Mouse (Mus musculus): ENCODE measurements around the gene B3gnt2. TPM values are rescaled to one million over a fixed set of nuclear protein-coding genes. Genes with fewer than 3 reads are reported as not detected.

Gene B3gnt2
- polyA plus RNA-seq, 1 experiment from 2014 or later, result 2.0 TPM

- Histone ChIP-seq H3K4me2 (ENCODE audit: low read depth) (no peak overlapping the region), H3K4me1 (ENCODE audit: control insufficient read depth, insufficient read depth, low read length) (peaks cover 6% of the 10 kb centered on the region; the same call in 1 of the 2 replicates), H3K4me3 (ENCODE audit: low read depth, low read length) (no peak overlapping the region), H3K36me3 (ENCODE audit: control insufficient read depth, insufficient read depth, low read length) (no peaks in the 10 kb centered on the region), H3K27me3 (ENCODE audit: control insufficient read depth, insufficient read depth, low read length) (peaks cover 29% of the 10 kb centered on the region), H3K27ac (ENCODE audit: low read depth, low read length) (no peak overlapping the region), H3K9me3 (ENCODE audit: control insufficient read depth, low read length) (no peaks in the 10 kb centered on the region), H3K9ac (ENCODE audit: low read length) (no peak overlapping the region)
- 42% methylated on average over 4 of the region's 4 CpGs for WGBS
- DNase-seq (ENCODE audit: low spot score) (no peak), ATAC-seq (ENCODE audit: insufficient read depth, low FRiP score, low TSS enrichment) (no peak)
Observed at GRCm38 (mm10) chr11:22863581-22863980, 2.8 kb upstream of the B3gnt2 start.

GRCm38 (mm10) chr11:22861315-22861714, 554 bp upstream of the B3gnt2 start:
- ATAC-seq (ENCODE audit: insufficient read depth, low FRiP score, low TSS enrichment) (no peak), DNase-seq (ENCODE audit: low spot score) (no peak)
- Histone ChIP-seq H3K4me2 (ENCODE audit: low read depth) (no peak overlapping the region), H3K9me3 (ENCODE audit: control insufficient read depth, low read length) (no peaks in the 10 kb centered on the region), H3K4me1 (ENCODE audit: control insufficient read depth, insufficient read depth, low read length) (peaks cover 6% of the 10 kb centered on the region; the same call in 1 of the 2 replicates), H3K9ac (ENCODE audit: low read length) (no peak overlapping the region), H3K27me3 (ENCODE audit: control insufficient read depth, insufficient read depth, low read length) (peaks cover 47% of the 10 kb centered on the region), H3K27ac (ENCODE audit: low read depth, low read length) (no peak overlapping the region), H3K4me3 (ENCODE audit: low read depth, low read length) (no peak overlapping the region), H3K36me3 (ENCODE audit: control insufficient read depth, insufficient read depth, low read length) (no peaks in the 10 kb centered on the region)
- WGBS, result 70% methylated on average over 4 of the region's 4 CpGs

- H3K36me3 ChIP-seq (ENCODE audit: control insufficient read depth, insufficient read depth, low read length), result no peaks in the 10 kb centered on the region
- H3K4me1 ChIP-seq (ENCODE audit: control insufficient read depth, insufficient read depth, low read length), result peaks cover 6% of the 10 kb centered on the region; the same call in 1 of the 2 replicates
- peak overlapping the region; percentile 65 for H3K4me3 ChIP-seq (ENCODE audit: low read depth, low read length)
- no peaks in the 10 kb centered on the region for H3K9me3 ChIP-seq (ENCODE audit: control insufficient read depth, low read length)
- 0% methylated on average over 27 of the region's 55 CpGs for WGBS
- ATAC-seq (ENCODE audit: insufficient read depth, low FRiP score, low TSS enrichment) (peak; percentile 92), DNase-seq (ENCODE audit: low spot score) (peak; percentile 87)
- H3K4me2 ChIP-seq (ENCODE audit: low read depth), result peak overlapping the region; percentile 99
- no peak overlapping the region for H3K27ac ChIP-seq (ENCODE audit: low read depth, low read length)
- peaks cover 47% of the 10 kb centered on the region for H3K27me3 ChIP-seq (ENCODE audit: control insufficient read depth, insufficient read depth, low read length)
- peak overlapping the region; percentile 52 for H3K9ac ChIP-seq (ENCODE audit: low read length)
Observed at GRCm38 (mm10) chr11:22859633-22860334, 977 bp downstream of the B3gnt2 start.

- DNase-seq (ENCODE audit: low spot score) (no peak), ATAC-seq (ENCODE audit: insufficient read depth, low FRiP score, low TSS enrichment) (no peak)
- peaks cover 6% of the 10 kb centered on the region; the same call in 1 of the 2 replicates for H3K4me1 ChIP-seq (ENCODE audit: control insufficient read depth, insufficient read depth, low read length)
- peak overlapping the region; percentile 65 for H3K4me3 ChIP-seq (ENCODE audit: low read depth, low read length)
- 0% methylated on average over 24 of the region's 41 CpGs for WGBS
- H3K9ac ChIP-seq (ENCODE audit: low read length), result peak overlapping the region; percentile 52
- H3K27ac ChIP-seq (ENCODE audit: low read depth, low read length), result no peak overlapping the region
- H3K9me3 ChIP-seq (ENCODE audit: control insufficient read depth, low read length), result no peaks in the 10 kb centered on the region
- peak overlapping the region; percentile 99 for H3K4me2 ChIP-seq (ENCODE audit: low read depth)
- no peaks in the 10 kb centered on the region for H3K36me3 ChIP-seq (ENCODE audit: control insufficient read depth, insufficient read depth, low read length)
- H3K27me3 ChIP-seq (ENCODE audit: control insufficient read depth, insufficient read depth, low read length), result peaks cover 47% of the 10 kb centered on the region
Observed at GRCm38 (mm10) chr11:22859301-22859632, 1.5 kb downstream of the B3gnt2 start.

- peak overlapping the region; percentile 65 for H3K4me3 ChIP-seq (ENCODE audit: low read depth, low read length)
- H3K4me1 ChIP-seq (ENCODE audit: control insufficient read depth, insufficient read depth, low read length), result peaks cover 6% of the 10 kb centered on the region; the same call in 1 of the 2 replicates
- no peaks in the 10 kb centered on the region for H3K36me3 ChIP-seq (ENCODE audit: control insufficient read depth, insufficient read depth, low read length)
- DNase-seq (ENCODE audit: low spot score), result peak; percentile 23
- H3K4me2 ChIP-seq (ENCODE audit: low read depth), result peak overlapping the region; percentile 99
- H3K27me3 ChIP-seq (ENCODE audit: control insufficient read depth, insufficient read depth, low read length), result peaks cover 47% of the 10 kb centered on the region
- peak overlapping the region; percentile 52 for H3K9ac ChIP-seq (ENCODE audit: low read length)
- no peak overlapping the region for H3K27ac ChIP-seq (ENCODE audit: low read depth, low read length)
- WGBS, result 1% methylated on average over 50 of the region's 50 CpGs
- ATAC-seq (ENCODE audit: insufficient read depth, low FRiP score, low TSS enrichment), result peak; percentile 21; the same call in 1 of the 2 replicates
- no peaks in the 10 kb centered on the region for H3K9me3 ChIP-seq (ENCODE audit: control insufficient read depth, low read length)
Observed at GRCm38 (mm10) chr11:22858441-22859300, 2.1 kb downstream of the B3gnt2 start.

- Histone ChIP-seq H3K27me3 (ENCODE audit: control insufficient read depth, insufficient read depth, low read length) (peaks cover 45% of the 10 kb centered on the region), H3K4me3 (ENCODE audit: low read depth, low read length) (peak overlapping the region; percentile 65; the same call in 1 of the 2 replicates), H3K9me3 (ENCODE audit: control insufficient read depth, low read length) (no peaks in the 10 kb centered on the region), H3K9ac (ENCODE audit: low read length) (no peak overlapping the region), H3K27ac (ENCODE audit: low read depth, low read length) (no peak overlapping the region), H3K4me1 (ENCODE audit: control insufficient read depth, insufficient read depth, low read length) (peaks cover 6% of the 10 kb centered on the region; the same call in 1 of the 2 replicates), H3K4me2 (ENCODE audit: low read depth) (peak overlapping the region; percentile 99), H3K36me3 (ENCODE audit: control insufficient read depth, insufficient read depth, low read length) (no peaks in the 10 kb centered on the region)
- ATAC-seq (ENCODE audit: insufficient read depth, low FRiP score, low TSS enrichment) (no peak), DNase-seq (ENCODE audit: low spot score) (peak; percentile 34)
- 20% methylated on average over 25 of the region's 25 CpGs for WGBS
Observed at GRCm38 (mm10) chr11:22857705-22858440, 2.9 kb downstream of the B3gnt2 start.

- Histone ChIP-seq H3K4me1 (ENCODE audit: control insufficient read depth, insufficient read depth, low read length) (peaks cover 6% of the 10 kb centered on the region; the same call in 1 of the 2 replicates), H3K9me3 (ENCODE audit: control insufficient read depth, low read length) (no peaks in the 10 kb centered on the region), H3K9ac (ENCODE audit: low read length) (no peak overlapping the region), H3K27me3 (ENCODE audit: control insufficient read depth, insufficient read depth, low read length) (peaks cover 45% of the 10 kb centered on the region), H3K36me3 (ENCODE audit: control insufficient read depth, insufficient read depth, low read length) (no peaks in the 10 kb centered on the region), H3K27ac (ENCODE audit: low read depth, low read length) (no peak overlapping the region), H3K4me3 (ENCODE audit: low read depth, low read length) (no peak overlapping the region), H3K4me2 (ENCODE audit: low read depth) (no peak overlapping the region)
- 77% methylated on average over 5 of the region's 5 CpGs for WGBS
- DNase-seq (ENCODE audit: low spot score), result no peak
- no peak for ATAC-seq (ENCODE audit: insufficient read depth, low FRiP score, low TSS enrichment)
Observed at GRCm38 (mm10) chr11:22857106-22857704, 3.6 kb downstream of the B3gnt2 start.

- no peak overlapping the region for H3K9ac ChIP-seq (ENCODE audit: low read length)
- H3K36me3 ChIP-seq (ENCODE audit: control insufficient read depth, insufficient read depth, low read length), result no peaks in the 10 kb centered on the region
- 79% methylated on average over 3 of the region's 3 CpGs for WGBS
- DNase-seq (ENCODE audit: low spot score) (no peak), ATAC-seq (ENCODE audit: insufficient read depth, low FRiP score, low TSS enrichment) (no peak)
- H3K4me2 ChIP-seq (ENCODE audit: low read depth), result no peak overlapping the region
- peaks cover 41% of the 10 kb centered on the region for H3K27me3 ChIP-seq (ENCODE audit: control insufficient read depth, insufficient read depth, low read length)
- no peaks in the 10 kb centered on the region for H3K9me3 ChIP-seq (ENCODE audit: control insufficient read depth, low read length)
- peaks cover 6% of the 10 kb centered on the region; the same call in 1 of the 2 replicates for H3K4me1 ChIP-seq (ENCODE audit: control insufficient read depth, insufficient read depth, low read length)
- no peak overlapping the region for H3K27ac ChIP-seq (ENCODE audit: low read depth, low read length)
- H3K4me3 ChIP-seq (ENCODE audit: low read depth, low read length), result no peak overlapping the region
Observed at GRCm38 (mm10) chr11:22856371-22856965, 4.3 kb downstream of the B3gnt2 start.
